Mouse (Mus musculus) ES-E14 (cell line): ENCODE measurements around the gene Dab2ip.

Experiments used
- CHD2 ChIP-seq: IDR thresholded peaks from 2 replicates; pipeline ENCODE4 v1.6.1; 2014; ENCODE audit warnings: mild to moderate bottlenecking, low read depth, low read length, inconsistent platforms
- HCFC1 ChIP-seq: IDR thresholded peaks from 2 replicates; pipeline ENCODE4 v1.6.1; 2012; ENCODE audit warnings: low read length, inconsistent platforms, borderline replicate concordance; ENCODE audit not compliant: insufficient read depth
- MAFK ChIP-seq: IDR thresholded peaks from 2 replicates; pipeline ENCODE4 v1.6.1; 2014; ENCODE audit warnings: mild to moderate bottlenecking, low read depth, low read length, inconsistent platforms; ENCODE audit not compliant: insufficient read depth
- ZNF384 ChIP-seq: IDR thresholded peaks from 2 replicates; pipeline ENCODE4 v1.6.1; 2012; ENCODE audit warnings: low read depth, low read length, inconsistent platforms

DNA sequence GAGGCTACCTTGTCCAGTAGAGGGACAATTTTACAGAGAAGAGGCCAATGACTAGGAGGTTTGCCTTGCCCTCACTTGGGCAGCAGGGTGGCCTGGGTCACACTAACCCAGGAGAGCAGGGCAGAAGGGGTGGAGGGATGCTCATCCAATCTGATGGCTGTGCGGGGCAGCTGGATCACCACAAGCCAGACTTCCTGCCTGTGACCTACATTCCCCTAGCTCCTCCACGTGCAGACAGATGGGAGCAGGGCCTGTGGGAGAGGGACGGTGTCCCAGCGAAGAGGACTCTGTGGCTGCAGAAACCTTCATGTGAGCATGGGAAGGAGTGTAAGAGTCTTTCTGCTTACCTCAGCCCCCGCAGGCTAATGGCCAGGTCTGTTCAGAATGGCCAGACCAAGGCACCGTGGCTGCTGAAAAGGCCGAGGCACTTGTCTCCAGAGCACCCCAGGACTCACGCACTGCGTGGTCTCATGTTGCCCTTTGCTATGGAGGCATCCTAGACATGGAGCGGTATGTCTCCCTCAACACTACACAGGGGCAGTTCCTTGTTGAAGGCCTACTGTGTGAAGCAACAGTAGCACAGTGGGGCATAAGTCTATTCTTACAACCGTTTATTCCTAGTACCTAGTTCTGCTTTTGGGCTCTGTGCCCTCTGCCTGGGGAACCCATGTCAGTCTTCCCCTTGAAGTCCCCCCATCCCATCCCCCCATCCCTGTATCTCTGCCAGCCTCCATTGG, 9.1 kb downstream of the Dab2ip start:
- no peak for TF ChIP-seq HCFC1
- TF ChIP-seq CHD2: no peak
- TF ChIP-seq ZNF384: no peak
- no peak for TF ChIP-seq MAFK
